Mouse (Mus musculus): ENCODE results near the gene Klhl29. TPM values are rescaled to one million over a fixed set of nuclear protein-coding genes. Genes with fewer than 3 reads are reported as not detected.
A peak's percentile ranks its signal among the peaks of the same experiment; 100 is the strongest.

The Klhl29 gene
- polyA plus RNA-seq, 1 experiment = 0.02 TPM

DNA sequence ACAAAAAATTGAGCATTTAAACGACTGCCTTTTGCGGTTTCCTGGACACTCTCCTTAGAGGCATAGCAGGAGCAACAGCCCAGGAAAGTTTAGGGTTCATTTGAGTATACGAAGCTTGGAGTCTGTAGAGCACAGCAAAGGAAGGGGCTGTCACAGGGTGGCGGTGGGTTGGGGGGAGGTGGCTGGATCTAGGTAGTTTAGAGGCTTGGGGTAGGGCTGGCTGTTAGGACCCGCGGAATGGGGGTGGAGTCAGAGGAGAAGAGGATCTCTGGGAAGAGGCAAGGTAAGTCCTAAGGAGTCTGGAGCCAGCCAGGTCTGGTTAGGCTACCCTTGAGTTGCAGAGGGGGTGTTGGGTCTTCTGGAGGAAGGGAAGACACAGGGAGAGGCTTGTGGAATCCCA is 255.2 kb downstream of the Klhl29 start:
- Histone ChIP-seq H3K36me3 (ENCODE audit: control insufficient read depth, insufficient read depth) (no peaks in the 10 kb centered on the region), H3ac (ENCODE audit: control insufficient read depth, insufficient read length) (no peak overlapping the region), H3K4me3 (no peak overlapping the region), H3K79me2 (ENCODE audit: control insufficient read depth, insufficient read depth) (no peaks in the 10 kb centered on the region), H3K27me3 (ENCODE audit: control insufficient read depth, insufficient read depth, insufficient read length) (peaks cover 6% of the 10 kb centered on the region), H3K4me2 (ENCODE audit: low read depth) (peak overlapping the region; percentile 51)
- TF ChIP-seq MYOG (IDR thresholded peaks at IDR 0.05; ENCODE audit: control insufficient read depth in 1 of 3, insufficient read depth in 1 of 3, insufficient read length in 2 of 3, low read depth in 2 of 3) = no peak
- TF ChIP-seq REST (IDR thresholded peaks at IDR 0.05; ENCODE audit: insufficient read depth, insufficient read length) = no peak
- no peak for TF ChIP-seq USF1 (IDR thresholded peaks at IDR 0.05; ENCODE audit: low read depth)
- no peak for TF ChIP-seq CEBPB (IDR thresholded peaks at IDR 0.05; ENCODE audit: insufficient read depth, poor library complexity, severe bottlenecking)
- no peak for TF ChIP-seq MAX (IDR thresholded peaks at IDR 0.05; ENCODE audit: low read depth)
- TF ChIP-seq SRF (IDR thresholded peaks at IDR 0.05; ENCODE audit: control insufficient read depth, insufficient read length, low read depth) = no peak
- no peak for TF ChIP-seq POLR2A (IDR thresholded peaks at IDR 0.05; ENCODE audit: insufficient read length, low read depth)
- TF ChIP-seq TCF3 (IDR thresholded peaks at IDR 0.05; ENCODE audit: insufficient read length, low read depth) = no peak

DNA sequence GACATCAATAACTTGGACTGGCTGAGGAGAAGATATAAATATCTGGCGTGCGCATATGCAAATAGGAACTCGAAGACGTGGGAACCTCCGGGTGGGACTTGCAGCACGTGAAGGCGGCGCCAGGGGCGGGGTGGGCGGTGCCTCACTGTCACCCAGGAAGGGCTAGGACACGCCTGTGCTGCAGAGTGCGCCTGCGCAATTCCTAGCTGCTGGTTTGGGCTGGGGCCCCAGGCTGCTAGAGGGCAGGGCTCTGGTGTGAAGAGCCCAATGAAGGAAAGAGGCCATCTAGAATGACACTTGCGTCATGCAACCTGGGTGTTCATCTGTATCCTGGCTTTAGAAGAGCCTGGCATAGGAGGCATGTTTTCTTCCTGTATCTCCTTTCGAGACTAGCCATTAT is 255.8 kb downstream of the Klhl29 start:
- peak overlapping the region; percentile 51 for H3K4me2 ChIP-seq (ENCODE audit: low read depth)
- H3K36me3 ChIP-seq (ENCODE audit: control insufficient read depth, insufficient read depth) = no peaks in the 10 kb centered on the region
- H3K27me3 ChIP-seq (ENCODE audit: control insufficient read depth, insufficient read depth, insufficient read length) = peaks cover 6% of the 10 kb centered on the region
- no peaks in the 10 kb centered on the region for H3K79me2 ChIP-seq (ENCODE audit: control insufficient read depth, insufficient read depth)
- no peak overlapping the region for H3K4me3 ChIP-seq
- TF ChIP-seq CEBPB (IDR thresholded peaks at IDR 0.05; ENCODE audit: insufficient read depth, poor library complexity, severe bottlenecking) (no peak), POLR2A (IDR thresholded peaks at IDR 0.05; ENCODE audit: insufficient read length, low read depth) (no peak), MYOG (IDR thresholded peaks at IDR 0.05; ENCODE audit: control insufficient read depth in 1 of 3, insufficient read depth in 1 of 3, insufficient read length in 2 of 3, low read depth in 2 of 3) (no peak), TCF3 (IDR thresholded peaks at IDR 0.05; ENCODE audit: insufficient read length, low read depth) (no peak), TCF12 (IDR thresholded peaks at IDR 0.05; ENCODE audit: insufficient read depth, poor library complexity, severe bottlenecking) (no peak), REST (IDR thresholded peaks at IDR 0.05; ENCODE audit: insufficient read depth, insufficient read length) (no peak), USF1 (IDR thresholded peaks at IDR 0.05; ENCODE audit: low read depth) (no peak), E2F4 (IDR thresholded peaks at IDR 0.05; ENCODE audit: insufficient read depth) (no peak), SRF (IDR thresholded peaks at IDR 0.05; ENCODE audit: control insufficient read depth, insufficient read length, low read depth) (no peak), MAX (IDR thresholded peaks at IDR 0.05; ENCODE audit: low read depth) (no peak), POLR2AphosphoS2 (IDR thresholded peaks at IDR 0.05; ENCODE audit: insufficient read length, low read depth) (no peak), MYOD1 (IDR thresholded peaks at IDR 0.05; ENCODE audit: control insufficient read depth in 1 of 3, insufficient read length in 2 of 3, low read depth in 2 of 3) (no peak)
- no peak overlapping the region for H3ac ChIP-seq (ENCODE audit: control insufficient read depth, insufficient read length)

DNA sequence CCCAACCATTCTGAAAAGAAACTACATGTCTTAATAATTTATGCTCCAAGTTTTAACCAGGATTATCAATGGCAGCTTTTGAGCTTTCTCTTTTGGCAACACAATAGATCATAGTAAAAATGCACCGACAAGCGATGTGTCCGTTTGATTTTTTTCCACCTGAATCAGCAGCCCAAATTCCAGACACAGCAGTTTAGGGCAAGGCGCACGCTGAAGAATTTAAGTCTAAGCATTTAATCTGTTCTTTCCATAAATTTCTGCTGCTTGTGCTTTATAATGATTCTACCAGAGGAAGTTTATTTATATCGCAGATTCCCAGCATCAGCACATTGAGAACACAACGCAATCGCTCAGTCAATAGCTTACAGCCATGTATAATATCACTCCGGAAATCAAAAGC is 256.2 kb downstream of the Klhl29 start:
- no peak overlapping the region for H3K4me2 ChIP-seq (ENCODE audit: low read depth)
- TF ChIP-seq E2F4 (IDR thresholded peaks at IDR 0.05; ENCODE audit: insufficient read depth) = no peak
- TF ChIP-seq TCF3 (IDR thresholded peaks at IDR 0.05; ENCODE audit: insufficient read length, low read depth) = no peak
- no peak for TF ChIP-seq TCF12 (IDR thresholded peaks at IDR 0.05; ENCODE audit: insufficient read depth, poor library complexity, severe bottlenecking)
- H3K27me3 ChIP-seq (ENCODE audit: control insufficient read depth, insufficient read depth, insufficient read length) = peaks cover 6% of the 10 kb centered on the region
- no peak overlapping the region for H3K4me3 ChIP-seq
- H3K79me2 ChIP-seq (ENCODE audit: control insufficient read depth, insufficient read depth) = no peaks in the 10 kb centered on the region
- no peaks in the 10 kb centered on the region for H3K36me3 ChIP-seq (ENCODE audit: control insufficient read depth, insufficient read depth)
- H3ac ChIP-seq (ENCODE audit: control insufficient read depth, insufficient read length) = no peak overlapping the region

DNA sequence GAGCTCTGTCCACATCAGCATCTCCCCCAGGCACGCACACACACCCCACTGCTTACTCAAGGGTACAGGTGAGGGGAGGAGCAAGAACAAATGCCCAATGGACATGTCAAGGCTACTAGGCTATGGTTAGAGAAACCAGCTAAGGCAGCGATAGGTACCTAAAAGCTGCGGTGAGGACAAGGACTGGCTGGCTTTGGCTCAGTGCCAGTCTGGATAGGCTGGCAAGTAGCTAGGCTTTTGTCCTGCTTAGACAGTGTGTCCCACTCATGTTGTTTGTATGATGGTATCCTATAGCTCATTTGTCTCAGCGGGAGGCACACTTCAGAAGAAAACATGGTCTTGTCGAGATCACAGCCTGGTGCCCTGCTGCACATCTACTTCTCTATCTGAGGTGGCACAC is 258.9 kb downstream of the Klhl29 start:
- Histone ChIP-seq H3ac (ENCODE audit: control insufficient read depth, insufficient read length) (no peak overlapping the region), H3K4me2 (ENCODE audit: low read depth) (no peak overlapping the region), H3K27me3 (ENCODE audit: control insufficient read depth, insufficient read depth, insufficient read length) (no peaks in the 10 kb centered on the region), H3K79me2 (ENCODE audit: control insufficient read depth, insufficient read depth) (no peaks in the 10 kb centered on the region), H3K36me3 (ENCODE audit: control insufficient read depth, insufficient read depth) (no peaks in the 10 kb centered on the region), H3K4me3 (no peak overlapping the region)
- TF ChIP-seq REST (IDR thresholded peaks at IDR 0.05; ENCODE audit: insufficient read depth, insufficient read length) = no peak
- TF ChIP-seq POLR2A (IDR thresholded peaks at IDR 0.05; ENCODE audit: insufficient read length, low read depth) = no peak
- no peak for TF ChIP-seq MYOG (IDR thresholded peaks at IDR 0.05; ENCODE audit: control insufficient read depth in 1 of 3, insufficient read depth in 1 of 3, insufficient read length in 2 of 3, low read depth in 2 of 3)
- no peak for TF ChIP-seq MAX (IDR thresholded peaks at IDR 0.05; ENCODE audit: low read depth)
- no peak for TF ChIP-seq TCF3 (IDR thresholded peaks at IDR 0.05; ENCODE audit: insufficient read length, low read depth)
- TF ChIP-seq SRF (IDR thresholded peaks at IDR 0.05; ENCODE audit: control insufficient read depth, insufficient read length, low read depth) = no peak
- TF ChIP-seq USF1 (IDR thresholded peaks at IDR 0.05; ENCODE audit: low read depth) = no peak
- no peak for TF ChIP-seq POLR2AphosphoS2 (IDR thresholded peaks at IDR 0.05; ENCODE audit: insufficient read length, low read depth)
- no peak for TF ChIP-seq E2F4 (IDR thresholded peaks at IDR 0.05; ENCODE audit: insufficient read depth)
- TF ChIP-seq TCF12 (IDR thresholded peaks at IDR 0.05; ENCODE audit: insufficient read depth, poor library complexity, severe bottlenecking) = no peak
- no peak for TF ChIP-seq CEBPB (IDR thresholded peaks at IDR 0.05; ENCODE audit: insufficient read depth, poor library complexity, severe bottlenecking)
- no peak for TF ChIP-seq MYOD1 (IDR thresholded peaks at IDR 0.05; ENCODE audit: control insufficient read depth in 1 of 3, insufficient read length in 2 of 3, low read depth in 2 of 3)

DNA sequence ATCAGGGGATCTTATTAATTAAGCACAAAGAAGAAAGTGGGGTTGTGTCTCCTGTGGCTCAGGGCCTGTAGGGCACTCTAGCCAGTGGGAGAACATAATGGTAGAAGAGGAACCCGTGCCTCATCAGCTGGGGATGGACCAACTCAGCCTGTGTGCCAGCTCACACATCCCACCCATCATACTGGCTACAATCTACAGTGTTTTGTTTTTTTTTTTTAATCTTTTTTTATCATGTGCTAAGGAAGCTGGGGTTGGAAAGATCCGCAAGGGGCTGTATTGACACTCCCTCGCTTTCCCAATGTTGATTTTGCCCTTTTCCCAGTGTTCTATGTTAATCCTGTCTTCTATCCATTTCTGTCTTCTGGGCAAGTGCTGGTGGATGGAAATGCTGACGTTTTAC is 260.9 kb downstream of the Klhl29 start:
- no peaks in the 10 kb centered on the region for H3K79me2 ChIP-seq (ENCODE audit: control insufficient read depth, insufficient read depth)
- no peak overlapping the region for H3K4me2 ChIP-seq (ENCODE audit: low read depth)
- no peak overlapping the region for H3ac ChIP-seq (ENCODE audit: control insufficient read depth, insufficient read length)
- no peaks in the 10 kb centered on the region for H3K36me3 ChIP-seq (ENCODE audit: control insufficient read depth, insufficient read depth)
- H3K4me3 ChIP-seq = no peak overlapping the region
- no peaks in the 10 kb centered on the region for H3K27me3 ChIP-seq (ENCODE audit: control insufficient read depth, insufficient read depth, insufficient read length)
- TF ChIP-seq MYOD1 (IDR thresholded peaks at IDR 0.05; ENCODE audit: control insufficient read depth in 1 of 3, insufficient read length in 2 of 3, low read depth in 2 of 3) (no peak), REST (IDR thresholded peaks at IDR 0.05; ENCODE audit: insufficient read depth, insufficient read length) (no peak), E2F4 (IDR thresholded peaks at IDR 0.05; ENCODE audit: insufficient read depth) (no peak), USF1 (IDR thresholded peaks at IDR 0.05; ENCODE audit: low read depth) (no peak), POLR2AphosphoS2 (IDR thresholded peaks at IDR 0.05; ENCODE audit: insufficient read length, low read depth) (no peak), CEBPB (IDR thresholded peaks at IDR 0.05; ENCODE audit: insufficient read depth, poor library complexity, severe bottlenecking) (no peak), TCF3 (IDR thresholded peaks at IDR 0.05; ENCODE audit: insufficient read length, low read depth) (no peak), MAX (IDR thresholded peaks at IDR 0.05; ENCODE audit: low read depth) (no peak), POLR2A (IDR thresholded peaks at IDR 0.05; ENCODE audit: insufficient read length, low read depth) (no peak), SRF (IDR thresholded peaks at IDR 0.05; ENCODE audit: control insufficient read depth, insufficient read length, low read depth) (no peak)

Data from myocyte (in vitro differentiated cells).